ENCODE assay signal across 17 mouse cellular contexts in the genomic region with DNA sequence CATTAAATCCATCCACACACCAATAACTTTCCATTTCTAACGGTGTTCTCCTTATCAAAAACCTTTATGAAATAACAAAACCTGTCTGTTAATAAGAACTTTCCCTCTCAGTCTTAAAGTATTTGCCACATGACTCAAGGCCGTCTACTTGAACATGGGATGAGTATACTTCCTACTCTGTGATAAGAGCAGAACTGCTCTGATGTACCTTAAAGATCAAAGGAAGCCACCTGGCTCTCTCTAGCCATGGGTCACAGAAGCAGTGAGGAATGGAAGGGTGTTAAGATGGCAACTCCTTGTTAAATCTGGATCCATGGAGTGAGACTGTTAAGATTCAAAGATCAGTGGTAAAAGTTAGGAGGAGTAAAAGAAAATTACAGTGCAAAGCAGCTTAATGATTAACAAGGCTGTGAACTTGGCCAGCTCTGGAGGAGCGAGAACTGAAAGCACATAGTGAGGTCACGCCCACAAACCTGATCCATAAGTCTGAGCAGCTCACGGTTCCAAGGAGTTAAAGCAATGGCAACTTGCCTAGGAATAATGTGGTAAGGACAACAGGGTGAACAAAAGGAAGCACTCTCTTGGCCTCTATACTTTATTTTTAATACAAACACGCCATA. TPM values are rescaled to one million over a fixed set of nuclear protein-coding genes. Genes with fewer than 3 reads are reported as not detected.
DNase-seq lines count a peak whose midpoint lies in the region; ATAC-seq and TF ChIP-seq lines count a peak whose summit lies in the region.
"Had no signal": no experiment of that assay in that cellular context is flagged by ENCODE, and none has a peak within 500 bp of the region (broad histone marks: within the 10 kb centered on the region; RNA-seq: fewer than 3 reads in every experiment).

No protein-coding gene starts in this region.

- H3K4me1 ChIP-seq in intestine, embryonic 16.5 days (ENCODE audit: control insufficient read depth, insufficient read depth, low read length) = no peaks in the 10 kb centered on the region; the same call in 1 of the 2 replicates
- H3K4me1 ChIP-seq in kidney, postnatal 0 days (replicated peaks; ENCODE audit: insufficient read depth, low read length) = no peaks in the 10 kb centered on the region
- H3K4me1 ChIP-seq: embryonic facial prominence, embryonic 10.5 days; heart, embryonic 12.5 days; liver, embryonic 13.5 days had no signal

- no peak overlapping the region; the same call in 1 of the 2 replicates for H3K4me2 ChIP-seq in intestine, embryonic 16.5 days (ENCODE audit: low read depth, low read length)
- no peak overlapping the region for H3K4me2 ChIP-seq in kidney, postnatal 0 days (ENCODE audit: low read length)
- H3K4me2 ChIP-seq: heart, embryonic 12.5 days; liver, embryonic 13.5 days had no signal

- peak; percentile 98 for ATAC-seq in intestine, embryonic 16.5 days
- ATAC-seq in kidney, postnatal 0 days (replicated peaks; ENCODE audit: low FRiP score, low read depth) = peak; percentile 36
- ATAC-seq: CD4-positive, CD25-positive, alpha-beta regulatory T cell, adult 4 months had no signal

- H3K27ac ChIP-seq in intestine, embryonic 16.5 days (ENCODE audit: low read length) = no peak overlapping the region
- no peak overlapping the region for H3K27ac ChIP-seq in kidney, postnatal 0 days
- H3K27ac ChIP-seq in left cerebral cortex, adult 2 months = no peak overlapping the region
- H3K27ac ChIP-seq: embryonic facial prominence, embryonic 10.5 days; liver, embryonic 13.5 days had no signal

- intact Hi-C loops in left cerebral cortex, adult 2 months (cut with DNase I) = no loop called here

- no peaks in the 10 kb centered on the region for H3K27me3 ChIP-seq in intestine, embryonic 16.5 days (replicated peaks; ENCODE audit: control insufficient read depth, insufficient read depth, low read length)
- no peaks in the 10 kb centered on the region for H3K27me3 ChIP-seq in kidney, postnatal 0 days (ENCODE audit: insufficient read depth, low read length)
- H3K27me3 ChIP-seq: heart, embryonic 12.5 days; liver, embryonic 13.5 days had no signal

- no peaks in the 10 kb centered on the region for H3K9me3 ChIP-seq in intestine, embryonic 16.5 days (ENCODE audit: control insufficient read depth, low read length)
- no peaks in the 10 kb centered on the region for H3K9me3 ChIP-seq in kidney, postnatal 0 days (replicated peaks; ENCODE audit: low read length)
- H3K9me3 ChIP-seq: embryonic facial prominence, embryonic 10.5 days; heart, embryonic 12.5 days; liver, embryonic 13.5 days had no signal

- no peaks in the 10 kb centered on the region for H3K36me3 ChIP-seq in intestine, embryonic 16.5 days (ENCODE audit: control insufficient read depth, insufficient read depth, low read length)
- H3K36me3 ChIP-seq in kidney, postnatal 0 days (ENCODE audit: insufficient read depth, low read length) = no peaks in the 10 kb centered on the region
- H3K36me3 ChIP-seq: embryonic facial prominence, embryonic 10.5 days; heart, embryonic 12.5 days; liver, embryonic 13.5 days had no signal

- no peak overlapping the region for H3K9ac ChIP-seq in intestine, embryonic 16.5 days (ENCODE audit: low read depth, low read length)
- H3K9ac ChIP-seq in kidney, postnatal 0 days (ENCODE audit: low read depth, low read length) = no peak overlapping the region
- H3K9ac ChIP-seq: heart, embryonic 12.5 days; liver, embryonic 13.5 days had no signal

- 56% methylated on average over 6 of the region's 6 CpGs for WGBS in intestine, embryonic 16.5 days
- 46% methylated on average over 6 of the region's 6 CpGs for WGBS in kidney, postnatal 0 days

- no peak for TF ChIP-seq CTCF in kidney, postnatal 0 days (IDR thresholded peaks at IDR 0.05; ENCODE audit: low read depth)
- TF ChIP-seq CTCF in left cerebral cortex, adult 2 months (IDR thresholded peaks at IDR 0.05) = no peak

- peak; percentile 10 for DNase-seq in ZHBTc4 (ENCODE audit: low read depth, low spot score)
- DNase-seq in kidney, postnatal 0 days (ENCODE audit: low spot score) = peak; percentile 38
- DNase-seq in lung, postnatal 10 days = peak; percentile 9
- no peak for DNase-seq in c-Kit-positive CD71-positive TER-119-positive erythroid progenitor cells, embryonic 14.5 days (ENCODE audit: low spot score)
- no peak for DNase-seq in cerebellum, adult 11 months
- DNase-seq in left cerebral cortex, adult 2 months (ENCODE audit: extremely low spot score in 1 of 2, low spot score in 2 of 2) = no peak
- DNase-seq: cerebellum, adult 9-11 months; gastrocnemius, postnatal 36 days; liver, embryonic 13.5 days had no signal

- no peak overlapping the region for H3K4me3 ChIP-seq in intestine, embryonic 16.5 days (ENCODE audit: low read length)
- no peak overlapping the region for H3K4me3 ChIP-seq in kidney, postnatal 0 days (replicated peaks; ENCODE audit: low read depth, low read length)
- H3K4me3 ChIP-seq in left cerebral cortex, adult 2 months = no peak overlapping the region
- H3K4me3 ChIP-seq: embryonic facial prominence, embryonic 10.5 days; heart, embryonic 12.5 days; liver, embryonic 13.5 days had no signal

RNA-seq across cellular contexts. Expression of gene Oit1, which starts 52.2 kb away (rescaled TPM):
- 13.2 and 23.1 TPM in 2 replicates for polyA plus RNA-seq in intestine, embryonic 16.5 days (2015; fragmentation: Nextera tagmentation; extraction: Ambion mirVana)
- polyA plus RNA-seq in kidney, postnatal 0 days (2015; fragmentation: Nextera tagmentation; extraction: Ambion mirVana) = 2.2 and 4.3 TPM in 2 replicates
- total RNA-seq in left cerebral cortex, adult 2 months (2021) = not detected
- total RNA-seq: gastrocnemius, postnatal 36 days; hematopoietic stem cell, adult 5-6 weeks; left cerebral cortex, postnatal 25 days; megakaryocyte-erythroid progenitor cell, adult 5-6 weeks had no signal
- polyA plus RNA-seq: CD4-positive, CD25-positive, alpha-beta regulatory T cell, adult 4 months; heart, embryonic 12.5 days; liver, embryonic 13.5 days; neural tube, embryonic 14.5 days had no signal

Comparison
In these comparisons a context has a peak if more than half of its experiments do, and no peak if none do; other contexts are left out.
1. DNase-seq: peak in ZHBTc4 (single experiment), kidney, postnatal 0 days (single experiment) and lung, postnatal 10 days (single experiment); none in c-Kit-positive CD71-positive TER-119-positive erythroid progenitor cells, embryonic 14.5 days (single experiment), cerebellum, adult 11 months (single experiment) and left cerebral cortex, adult 2 months (0 of 2).